Mouse (Mus musculus) layer of hippocampus, adult 8-10 months (tissue): ENCODE measurements around the gene Col4a2. TPM values are rescaled to one million over a fixed set of nuclear protein-coding genes. Genes with fewer than 3 reads are reported as not detected.
"Not testable (repeated sequence)": the region's sequence is repeated elsewhere in the genome, so short reads cannot be mapped to it uniquely, and the experiment has no call there.

ENCODE experiments used
- DNase-seq, 2 experiments: peaks; one replicate each; pipeline ENCODE4 v3.0.0; 2022; ENCODE audit warnings: low spot score in 2 of 2
- total RNA-seq, 4 experiments: library from RNA; stranded (reverse); gene quantifications; 2 replicates each; pipeline ENCODE4 v1.2.4; 2022

The Col4a2 gene
- total RNA-seq, 4 experiments from 2014 or later, result 39.6 to 55.5 (median 43.9) TPM

- DNase-seq, result no peak
Observed at GRCm38 (mm10) chr8:11478807-11479527, 166.4 kb downstream of the Col4a2 start.

GRCm38 (mm10) chr8:11479591-11479990 is 167.0 kb downstream of the Col4a2 start:
- no peak for DNase-seq

- no peak for DNase-seq
Observed at GRCm38 (mm10) chr8:11481876-11482275, 169.3 kb downstream of the Col4a2 start.

- no peak for DNase-seq
Observed at GRCm38 (mm10) chr8:11482537-11482936, 169.9 kb downstream of the Col4a2 start.

- peak in 1 of 2 experiments; percentile 71 for DNase-seq
Observed at GRCm38 (mm10) chr8:11486142-11486541, 173.5 kb downstream of the Col4a2 start.

GRCm38 (mm10) chr8:11487229-11487628 is 174.6 kb downstream of the Col4a2 start:
- no peak for DNase-seq

GRCm38 (mm10) chr8:11492340-11492739 is 179.7 kb downstream of the Col4a2 start:
- not testable (repeated sequence) for DNase-seq

- DNase-seq, result peak; percentile 80 to 90
Observed at GRCm38 (mm10) chr8:11497017-11497990, 184.7 kb downstream of the Col4a2 start, which contains the start of gene Naxd. Naxd (plus strand) TSS chr8:11497506.

- DNase-seq, result no peak
Observed at GRCm38 (mm10) chr8:11498281-11498680, 185.7 kb downstream of the Col4a2 start.

Other genes starting within 250 kb of the Col4a2 start
- gene Col4a1, start within 50 bp of the Col4a2 start, total RNA-seq, result 10 to 100 TPM; 34.9 to 38.4 (median 36.1) TPM
- gene Rab20, start 165.9 kb downstream of the Col4a2 start, total RNA-seq, result 1 to 10 TPM in 1 of 4 experiments, under 1 TPM in 2, not detected in 1; 0.31 to 2.8 (median 0.90) TPM
- 10 to 100 TPM; 57.5 to 64.5 (median 63.5) TPM for gene Naxd, start 184.7 kb downstream of the Col4a2 start, total RNA-seq
- gene Cars2, start 238.0 kb downstream of the Col4a2 start, total RNA-seq, result 10 to 100 TPM; 25.6 to 31.8 (median 27.4) TPM
- gene Ing1, start 242.8 kb downstream of the Col4a2 start, total RNA-seq, result 10 to 100 TPM; 35.7 to 43.2 (median 41.5) TPM